Mouse (Mus musculus): Measurements from ENCODE around the gene Tas1r3. TPM values are rescaled to one million over a fixed set of nuclear protein-coding genes. Genes with fewer than 3 reads are reported as not detected.

Tas1r3 gene
- total RNA-seq, 2 experiments from 2014 or later: 0.09 to 0.12 TPM

- DNase-seq (ENCODE audit: low spot score): no peak
Measured at GRCm38 (mm10) chr4:155841651-155842270, 21.4 kb downstream of the Tas1r3 start.

- peak; percentile 64 for DNase-seq (ENCODE audit: low spot score)
Measured at GRCm38 (mm10) chr4:155841003-155841454, 22.1 kb downstream of the Tas1r3 start.

- peak; percentile 64 for DNase-seq (ENCODE audit: low spot score)
Measured at GRCm38 (mm10) chr4:155840076-155841002, 22.8 kb downstream of the Tas1r3 start.

- DNase-seq (ENCODE audit: low spot score): peak; percentile 90
Measured at GRCm38 (mm10) chr4:155839483-155839910, 23.7 kb downstream of the Tas1r3 start, which contains the start of gene Mxra8. Gene Mxra8, plus strand, starts transcription at chr4:155839680.

GRCm38 (mm10) chr4:155838187-155839153 lies 24.7 kb downstream of the Tas1r3 start:
- peak; percentile 67 for DNase-seq (ENCODE audit: low spot score)

- peak; percentile 75 for DNase-seq (ENCODE audit: low spot score)
Measured at GRCm38 (mm10) chr4:155837404-155838010, 25.7 kb downstream of the Tas1r3 start.

GRCm38 (mm10) chr4:155833836-155834235 lies 29.3 kb downstream of the Tas1r3 start:
- DNase-seq (ENCODE audit: low spot score): peak; percentile 91

GRCm38 (mm10) chr4:155833234-155833633 lies 29.9 kb downstream of the Tas1r3 start:
- DNase-seq (ENCODE audit: low spot score): no peak

GRCm38 (mm10) chr4:155832321-155832720 lies 30.8 kb downstream of the Tas1r3 start:
- no peak for DNase-seq (ENCODE audit: low spot score)

- DNase-seq (ENCODE audit: low spot score): no peak
Measured at GRCm38 (mm10) chr4:155831831-155832230, 31.3 kb downstream of the Tas1r3 start.

GRCm38 (mm10) chr4:155831205-155831766 lies 31.9 kb downstream of the Tas1r3 start, which contains the start of gene Aurkaip1:
Gene Aurkaip1, plus strand, starts transcription at chr4:155831272.
- DNase-seq (ENCODE audit: low spot score): peak; percentile 96

- DNase-seq (ENCODE audit: low spot score): no peak
Measured at GRCm38 (mm10) chr4:155830596-155830995, 32.6 kb downstream of the Tas1r3 start.

- no peak for DNase-seq (ENCODE audit: low spot score)
Measured at GRCm38 (mm10) chr4:155829866-155830265, 33.3 kb downstream of the Tas1r3 start.

GRCm38 (mm10) chr4:155823443-155823842 lies 39.7 kb downstream of the Tas1r3 start:
- DNase-seq (ENCODE audit: low spot score): no peak

- no peak for DNase-seq (ENCODE audit: low spot score)
Measured at GRCm38 (mm10) chr4:155821025-155821424, 42.1 kb downstream of the Tas1r3 start.

- DNase-seq (ENCODE audit: low spot score): no peak
Measured at GRCm38 (mm10) chr4:155817533-155817932, 45.6 kb downstream of the Tas1r3 start.

- DNase-seq (ENCODE audit: low spot score): no peak
Measured at GRCm38 (mm10) chr4:155812665-155813181, 50.4 kb downstream of the Tas1r3 start.

GRCm38 (mm10) chr4:155811929-155812664 lies 51.1 kb downstream of the Tas1r3 start, which contains the start of gene Ccnl2:
Gene Ccnl2, plus strand, starts transcription at chr4:155812489.
- DNase-seq (ENCODE audit: low spot score): peak; percentile 94
